Mouse (Mus musculus) testis, adult 2 months (tissue): Measurements from ENCODE around the gene Plcb4.

Experiments used
- CTCF ChIP-seq: fragments of 200-500 bp; IDR thresholded peaks from 2 replicates; pipeline ENCODE4 v1.5.1; 2012; ENCODE audit warnings: low read depth, mild to moderate bottlenecking, inconsistent platforms, low read length, moderate library complexity; ENCODE audit not compliant: control insufficient read depth, insufficient read depth, insufficient replicate concordance
- POLR2A ChIP-seq: fragments of 200-500 bp; IDR thresholded peaks from 2 replicates; pipeline ENCODE4 v1.6.1; 2012; ENCODE audit warnings: low read depth, mild to moderate bottlenecking, inconsistent platforms, low read length, moderate library complexity; ENCODE audit not compliant: control insufficient read depth

DNA sequence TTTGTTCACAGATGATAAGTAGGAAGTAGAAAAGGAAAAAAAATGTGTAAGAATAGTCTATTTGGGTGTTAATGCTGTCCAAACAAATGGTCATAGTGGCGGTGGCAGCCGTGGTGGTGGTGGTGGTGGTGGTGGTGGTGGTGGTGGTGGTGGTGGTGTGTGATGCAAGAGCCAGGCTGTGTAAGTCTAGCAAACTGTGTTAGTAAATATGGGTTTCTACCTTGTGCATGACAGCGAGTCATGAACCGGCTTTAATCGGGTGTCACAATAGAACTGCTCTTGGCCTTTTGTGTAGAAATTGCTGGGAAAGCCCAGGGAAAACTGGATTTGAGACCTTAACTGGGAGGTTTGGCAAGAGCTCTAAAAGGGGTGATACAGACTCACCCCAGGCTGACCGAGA lies 188.9 kb downstream of the Plcb4 start:
- TF ChIP-seq CTCF (no peak), POLR2A (no peak)
